Mouse (Mus musculus): ENCODE data around the gene Tnpo1.

GRCm38 (mm10) chr13:98868236-98868923 lies 57.8 kb downstream of the Tnpo1 start:
- TF ChIP-seq CTCF (IDR thresholded peaks at IDR 0.05; ENCODE audit: extremely low read depth, insufficient read depth, insufficient read length, insufficient replicate concordance) (no peak), POLR2A (IDR thresholded peaks at IDR 0.05; ENCODE audit: low read depth, low read length) (no peak)
